Mouse (Mus musculus) megakaryocyte progenitor cell, adult 5-6 weeks (primary cell): ENCODE measurements around the gene Lif. TPM values are rescaled to one million over a fixed set of nuclear protein-coding genes. Genes with fewer than 3 reads are reported as not detected.

Experiments used
- ATAC-seq: replicated peaks from 2 replicates; pipeline ENCODE4 v1.8.0; 2016; ENCODE audit warnings: mild to moderate bottlenecking, moderate TSS enrichment, inconsistent platforms; ENCODE audit not compliant: poor library complexity
- total RNA-seq, 2 experiments: library from RNA; stranded (forward) in 1 of 2; stranded (reverse) in 1 of 2; fragments of 157-497, 149-512 nt in 1 of 2; fragments of 200-1000 nt in 1 of 2; gene quantifications; 2 replicates each; pipeline versions ENCODE4 v1.2.3 to v1.2.4; 2015 to 2017

Gene Lif
- total RNA-seq, 2 experiments from 2014 or later = 0.12 to 0.37 TPM

- ATAC-seq = peak; percentile 13; the same call in 1 of the 2 replicates
Observed at GRCm38 (mm10) chr11:4260463-4261187, 3.3 kb downstream of the Lif start.

GRCm38 (mm10) chr11:4261188-4261494, 3.8 kb downstream of the Lif start:
- peak; percentile 60 for ATAC-seq

- peak; percentile 17; the same call in 1 of the 2 replicates for ATAC-seq
Observed at GRCm38 (mm10) chr11:4261969-4262368, 4.6 kb downstream of the Lif start.

GRCm38 (mm10) chr11:4262847-4263246, 5.5 kb downstream of the Lif start:
- no peak for ATAC-seq

GRCm38 (mm10) chr11:4263296-4263695, 5.9 kb downstream of the Lif start:
- ATAC-seq = no peak

- no peak for ATAC-seq
Observed at GRCm38 (mm10) chr11:4264066-4264465, 6.7 kb downstream of the Lif start.

GRCm38 (mm10) chr11:4266271-4267201, 9.2 kb downstream of the Lif start:
- peak; percentile 35 for ATAC-seq

GRCm38 (mm10) chr11:4267202-4267578, 9.8 kb downstream of the Lif start:
- ATAC-seq = no peak

- ATAC-seq = no peak
Observed at GRCm38 (mm10) chr11:4268500-4268899, 11.1 kb downstream of the Lif start.

- ATAC-seq = peak; percentile 62
Observed at GRCm38 (mm10) chr11:4270744-4271459, 13.5 kb downstream of the Lif start.

GRCm38 (mm10) chr11:4271544-4271943, 14.2 kb downstream of the Lif start:
- no peak for ATAC-seq

GRCm38 (mm10) chr11:4276411-4276861, 19.1 kb downstream of the Lif start:
- ATAC-seq = no peak

- no peak for ATAC-seq
Observed at GRCm38 (mm10) chr11:4279909-4280308, 22.6 kb downstream of the Lif start.

GRCm38 (mm10) chr11:4281852-4282251, 24.5 kb downstream of the Lif start:
- ATAC-seq = no peak

- 0 out of 2 replicates have a peak, but pooled peaks have one; percentile 26 for ATAC-seq
Observed at GRCm38 (mm10) chr11:4283627-4284026, 26.3 kb downstream of the Lif start.

- peak; percentile 26; the same call in 1 of the 2 replicates for ATAC-seq
Observed at GRCm38 (mm10) chr11:4289280-4289679, 31.9 kb downstream of the Lif start.

GRCm38 (mm10) chr11:4291639-4292038, 34.3 kb downstream of the Lif start:
- ATAC-seq = no peak

- peak; percentile 57 for ATAC-seq
Observed at GRCm38 (mm10) chr11:4292224-4292887, 35.0 kb downstream of the Lif start.

GRCm38 (mm10) chr11:4292888-4293247, 35.5 kb downstream of the Lif start:
- no peak for ATAC-seq

GRCm38 (mm10) chr11:4293481-4293880, 36.1 kb downstream of the Lif start:
- no peak for ATAC-seq

GRCm38 (mm10) chr11:4294047-4294446, 36.7 kb downstream of the Lif start:
- ATAC-seq = no peak
